Mouse (Mus musculus): ENCODE measurements at regions not wholly inside any gene's neighbourhood (a gene's known extent, or its start where the extent isn't known, plus 50 kb on each side); places are given as distances from the start of the nearest gene placed in this dataset.

DNA sequence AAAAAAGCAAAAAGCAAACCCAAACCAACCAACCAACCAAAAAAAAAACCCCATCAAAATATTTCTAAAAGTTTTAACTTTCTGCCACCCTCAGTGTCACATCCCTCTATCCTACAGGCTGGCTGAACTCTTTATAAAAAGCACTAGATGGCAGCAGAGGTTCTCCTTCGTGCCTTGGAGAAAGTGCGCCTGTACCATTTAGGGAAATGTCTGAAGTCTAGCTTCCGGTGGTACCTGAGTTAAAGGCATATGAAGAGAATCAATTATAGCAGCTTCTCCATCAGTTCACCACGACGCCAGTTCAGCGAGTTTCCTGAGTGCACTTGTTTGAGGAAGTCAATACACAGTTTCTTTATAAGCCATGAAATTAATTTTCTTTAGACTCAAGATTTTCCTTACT, 130.0 kb upstream of the Zc3h12c start:
- no peak for ATAC-seq (ENCODE audit: low read depth)
- Histone ChIP-seq H3K4me3 (ENCODE audit: low read depth, low read length) (no peak overlapping the region), H3K9ac (ENCODE audit: low read depth, low read length) (no peak overlapping the region), H3K27ac (ENCODE audit: low read length) (no peak overlapping the region), H3K4me1 (ENCODE audit: control insufficient read depth, low read depth, low read length) (no peaks in the 10 kb centered on the region), H3K9me3 (replicated peaks; ENCODE audit: control insufficient read depth, low read length) (no peaks in the 10 kb centered on the region), H3K27me3 (ENCODE audit: control insufficient read depth, insufficient read depth, low read depth, low read length) (no peaks in the 10 kb centered on the region), H3K4me2 (ENCODE audit: low read depth, low read length) (no peak overlapping the region), H3K36me3 (ENCODE audit: control insufficient read depth, insufficient read depth) (no peaks in the 10 kb centered on the region)
- 5% methylated on average over 6 of the region's 6 CpGs for WGBS (ENCODE audit: insufficient replicate concordance)

GRCm38 (mm10) chr9:52294699-52295098, 126.3 kb upstream of the Zc3h12c start:
- no peaks in the 10 kb centered on the region for H3K36me3 ChIP-seq (ENCODE audit: control insufficient read depth, insufficient read depth)
- H3K9me3 ChIP-seq (replicated peaks; ENCODE audit: control insufficient read depth, low read length) = no peaks in the 10 kb centered on the region
- H3K27me3 ChIP-seq (ENCODE audit: control insufficient read depth, insufficient read depth, low read depth, low read length) = no peaks in the 10 kb centered on the region
- no peak overlapping the region for H3K9ac ChIP-seq (ENCODE audit: low read depth, low read length)
- H3K4me1 ChIP-seq (ENCODE audit: control insufficient read depth, low read depth, low read length) = no peaks in the 10 kb centered on the region
- no peak overlapping the region for H3K4me3 ChIP-seq (ENCODE audit: low read depth, low read length)
- no peak overlapping the region for H3K27ac ChIP-seq (ENCODE audit: low read length)
- H3K4me2 ChIP-seq (ENCODE audit: low read depth, low read length) = no peak overlapping the region
- ATAC-seq (ENCODE audit: low read depth) = no peak
- 61% methylated on average over 8 of the region's 8 CpGs for WGBS (ENCODE audit: insufficient replicate concordance)

DNA sequence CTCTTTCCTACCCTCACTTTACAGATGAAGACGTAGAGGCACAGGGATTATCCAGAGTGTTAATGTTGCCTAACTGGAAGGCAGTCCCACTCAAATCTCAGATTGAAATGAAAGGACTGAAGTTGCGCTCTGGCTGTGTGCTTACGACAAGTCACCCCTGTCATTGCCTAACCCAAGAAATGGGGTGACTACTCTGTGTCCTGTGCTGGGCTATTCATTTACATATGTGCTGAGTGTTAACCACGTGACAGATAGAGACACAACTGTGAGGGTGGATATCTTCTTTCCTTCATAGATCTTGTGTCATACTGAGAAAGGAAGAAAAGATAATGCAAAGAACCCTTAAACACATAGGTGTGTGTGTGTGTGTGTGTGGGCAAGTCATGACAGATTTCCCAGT, 120.7 kb upstream of the Zc3h12c start:
- no peaks in the 10 kb centered on the region for H3K9me3 ChIP-seq (replicated peaks; ENCODE audit: control insufficient read depth, low read length)
- no peaks in the 10 kb centered on the region for H3K36me3 ChIP-seq (ENCODE audit: control insufficient read depth, insufficient read depth)
- no peak overlapping the region for H3K4me2 ChIP-seq (ENCODE audit: low read depth, low read length)
- H3K4me3 ChIP-seq (ENCODE audit: low read depth, low read length) = no peak overlapping the region
- H3K9ac ChIP-seq (ENCODE audit: low read depth, low read length) = no peak overlapping the region
- 52% methylated on average over 4 of the region's 4 CpGs for WGBS (ENCODE audit: insufficient replicate concordance)
- H3K27me3 ChIP-seq (ENCODE audit: control insufficient read depth, insufficient read depth, low read depth, low read length) = no peaks in the 10 kb centered on the region
- no peak overlapping the region for H3K27ac ChIP-seq (ENCODE audit: low read length)
- ATAC-seq (ENCODE audit: low read depth) = no peak
- H3K4me1 ChIP-seq (ENCODE audit: control insufficient read depth, low read depth, low read length) = no peaks in the 10 kb centered on the region

DNA sequence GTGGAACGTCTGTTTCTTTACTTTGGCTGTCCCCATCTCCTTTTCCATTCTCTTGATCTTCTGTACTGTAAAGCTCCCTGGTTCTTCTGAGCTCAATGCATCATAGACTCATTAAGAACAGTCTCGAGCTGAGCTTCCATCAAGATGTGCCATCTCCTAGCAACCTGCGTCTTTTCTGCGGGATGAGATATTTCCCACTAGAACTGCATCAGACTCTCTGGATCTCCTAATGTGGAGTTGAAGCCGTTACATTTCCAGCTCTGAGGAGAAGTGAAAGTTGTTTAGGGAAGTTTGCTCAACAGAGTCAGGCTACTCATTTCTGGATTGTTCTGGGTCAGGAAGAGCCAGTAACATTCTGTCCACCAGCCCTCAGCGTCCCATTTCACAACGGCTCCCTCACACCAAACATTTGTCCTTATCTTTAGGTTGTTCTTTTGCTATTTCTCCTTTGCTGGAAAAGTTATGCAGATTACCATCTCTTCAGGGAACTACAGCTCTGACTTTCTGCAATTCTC, 119.4 kb upstream of the Zc3h12c start:
- ATAC-seq (ENCODE audit: low read depth) = no peak
- H3K27ac ChIP-seq (ENCODE audit: low read length) = no peak overlapping the region
- H3K4me1 ChIP-seq (ENCODE audit: control insufficient read depth, low read depth, low read length) = no peaks in the 10 kb centered on the region
- WGBS (ENCODE audit: insufficient replicate concordance) = 45% methylated on average over 7 of the region's 7 CpGs
- H3K9ac ChIP-seq (ENCODE audit: low read depth, low read length) = no peak overlapping the region
- no peaks in the 10 kb centered on the region for H3K27me3 ChIP-seq (ENCODE audit: control insufficient read depth, insufficient read depth, low read depth, low read length)
- no peak overlapping the region for H3K4me2 ChIP-seq (ENCODE audit: low read depth, low read length)
- H3K9me3 ChIP-seq (replicated peaks; ENCODE audit: control insufficient read depth, low read length) = no peaks in the 10 kb centered on the region
- H3K36me3 ChIP-seq (ENCODE audit: control insufficient read depth, insufficient read depth) = no peaks in the 10 kb centered on the region
- H3K4me3 ChIP-seq (ENCODE audit: low read depth, low read length) = no peak overlapping the region

- no peaks in the 10 kb centered on the region for H3K27me3 ChIP-seq (ENCODE audit: control insufficient read depth, insufficient read depth, low read depth, low read length)
- WGBS (ENCODE audit: insufficient replicate concordance) = 7% methylated on average over 10 of the region's 10 CpGs
- no peak overlapping the region for H3K9ac ChIP-seq (ENCODE audit: low read depth, low read length)
- H3K4me1 ChIP-seq (ENCODE audit: control insufficient read depth, low read depth, low read length) = no peaks in the 10 kb centered on the region
- ATAC-seq (ENCODE audit: low read depth) = no peak
- no peaks in the 10 kb centered on the region for H3K36me3 ChIP-seq (ENCODE audit: control insufficient read depth, insufficient read depth)
- H3K4me3 ChIP-seq (ENCODE audit: low read depth, low read length) = no peak overlapping the region
- peak overlapping the region; percentile 30; the same call in 1 of the 2 replicates for H3K4me2 ChIP-seq (ENCODE audit: low read depth, low read length)
- no peak overlapping the region for H3K27ac ChIP-seq (ENCODE audit: low read length)
- no peaks in the 10 kb centered on the region for H3K9me3 ChIP-seq (replicated peaks; ENCODE audit: control insufficient read depth, low read length)
These were observed 118.9 kb upstream of the Zc3h12c start for GRCm38 (mm10) chr9:52287246-52287651.

GRCm38 (mm10) chr9:52286104-52286503, 117.7 kb upstream of the Zc3h12c start:
- Histone ChIP-seq H3K4me1 (ENCODE audit: control insufficient read depth, low read depth, low read length) (no peaks in the 10 kb centered on the region), H3K4me2 (ENCODE audit: low read depth, low read length) (no peak overlapping the region), H3K9me3 (replicated peaks; ENCODE audit: control insufficient read depth, low read length) (no peaks in the 10 kb centered on the region), H3K9ac (ENCODE audit: low read depth, low read length) (no peak overlapping the region), H3K36me3 (ENCODE audit: control insufficient read depth, insufficient read depth) (no peaks in the 10 kb centered on the region), H3K4me3 (ENCODE audit: low read depth, low read length) (no peak overlapping the region), H3K27me3 (ENCODE audit: control insufficient read depth, insufficient read depth, low read depth, low read length) (no peaks in the 10 kb centered on the region), H3K27ac (ENCODE audit: low read length) (no peak overlapping the region)
- WGBS (ENCODE audit: insufficient replicate concordance) = 16% methylated on average over 1 of the region's 1 CpGs
- ATAC-seq (ENCODE audit: low read depth) = no peak

- 23% methylated on average over 2 of the region's 2 CpGs for WGBS (ENCODE audit: insufficient replicate concordance)
- Histone ChIP-seq H3K36me3 (ENCODE audit: control insufficient read depth, insufficient read depth) (no peaks in the 10 kb centered on the region), H3K27me3 (ENCODE audit: control insufficient read depth, insufficient read depth, low read depth, low read length) (no peaks in the 10 kb centered on the region), H3K9me3 (replicated peaks; ENCODE audit: control insufficient read depth, low read length) (no peaks in the 10 kb centered on the region), H3K27ac (ENCODE audit: low read length) (no peak overlapping the region), H3K4me2 (ENCODE audit: low read depth, low read length) (no peak overlapping the region), H3K9ac (ENCODE audit: low read depth, low read length) (no peak overlapping the region), H3K4me1 (ENCODE audit: control insufficient read depth, low read depth, low read length) (no peaks in the 10 kb centered on the region), H3K4me3 (ENCODE audit: low read depth, low read length) (no peak overlapping the region)
- no peak for ATAC-seq (ENCODE audit: low read depth)
These were observed 115.2 kb upstream of the Zc3h12c start for GRCm38 (mm10) chr9:52283558-52283957.

GRCm38 (mm10) chr9:52280995-52281394, 112.6 kb upstream of the Zc3h12c start:
- WGBS (ENCODE audit: insufficient replicate concordance) = 35% methylated on average over 5 of the region's 5 CpGs
- Histone ChIP-seq H3K9me3 (replicated peaks; ENCODE audit: control insufficient read depth, low read length) (no peaks in the 10 kb centered on the region), H3K4me3 (ENCODE audit: low read depth, low read length) (no peak overlapping the region), H3K36me3 (ENCODE audit: control insufficient read depth, insufficient read depth) (no peaks in the 10 kb centered on the region), H3K4me2 (ENCODE audit: low read depth, low read length) (no peak overlapping the region), H3K4me1 (ENCODE audit: control insufficient read depth, low read depth, low read length) (no peaks in the 10 kb centered on the region), H3K9ac (ENCODE audit: low read depth, low read length) (no peak overlapping the region), H3K27ac (ENCODE audit: low read length) (no peak overlapping the region), H3K27me3 (ENCODE audit: control insufficient read depth, insufficient read depth, low read depth, low read length) (no peaks in the 10 kb centered on the region)
- ATAC-seq (ENCODE audit: low read depth) = no peak

DNA sequence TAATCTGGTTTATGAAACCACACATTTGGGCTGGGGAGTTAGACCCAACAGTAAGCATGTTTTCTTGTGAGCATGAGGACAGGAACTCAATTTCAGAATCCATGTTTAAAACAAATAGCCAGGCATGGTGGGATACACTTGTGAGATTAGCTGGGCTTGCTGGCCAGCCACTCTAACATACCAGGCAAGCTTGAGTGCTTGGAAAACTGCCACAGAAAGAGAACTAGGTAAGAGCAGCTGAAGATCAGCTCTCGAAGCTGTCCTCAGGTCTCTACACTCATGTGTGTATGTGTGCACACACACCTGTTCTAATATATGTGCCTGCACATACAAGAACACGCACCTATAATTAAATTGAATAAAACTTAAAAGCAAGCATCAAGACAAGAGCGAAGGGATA, 112.2 kb upstream of the Zc3h12c start:
- no peak for ATAC-seq (ENCODE audit: low read depth)
- Histone ChIP-seq H3K4me1 (ENCODE audit: control insufficient read depth, low read depth, low read length) (no peaks in the 10 kb centered on the region), H3K4me3 (ENCODE audit: low read depth, low read length) (no peak overlapping the region), H3K9me3 (replicated peaks; ENCODE audit: control insufficient read depth, low read length) (no peaks in the 10 kb centered on the region), H3K27me3 (ENCODE audit: control insufficient read depth, insufficient read depth, low read depth, low read length) (no peaks in the 10 kb centered on the region), H3K36me3 (ENCODE audit: control insufficient read depth, insufficient read depth) (no peaks in the 10 kb centered on the region), H3K27ac (ENCODE audit: low read length) (no peak overlapping the region), H3K9ac (ENCODE audit: low read depth, low read length) (no peak overlapping the region), H3K4me2 (ENCODE audit: low read depth, low read length) (no peak overlapping the region)
- WGBS (ENCODE audit: insufficient replicate concordance) = 56% methylated on average over 3 of the region's 3 CpGs

DNA sequence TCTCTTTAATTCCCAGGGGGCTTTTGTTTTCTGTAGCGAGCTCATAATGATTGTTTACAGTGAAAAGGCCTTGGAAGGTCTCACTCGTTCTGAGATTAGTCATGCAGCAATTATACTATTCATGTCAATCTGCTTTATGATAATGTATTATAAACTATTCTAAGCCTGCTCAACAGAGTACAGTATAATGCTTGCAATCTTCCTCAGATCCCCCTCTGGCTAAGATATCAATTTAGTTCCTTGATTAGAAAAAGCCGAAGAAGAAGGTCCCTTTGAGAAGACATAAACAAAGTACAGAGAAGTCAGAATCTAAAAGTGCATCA, 110.3 kb upstream of the Zc3h12c start:
- 50% methylated on average over 3 of the region's 3 CpGs for WGBS (ENCODE audit: insufficient replicate concordance)
- no peak for ATAC-seq (ENCODE audit: low read depth)

More for the DNA sequence above, 110.3 kb upstream of the Zc3h12c start:
- no peak overlapping the region for H3K27ac ChIP-seq (ENCODE audit: low read length)
- H3K4me3 ChIP-seq (ENCODE audit: low read depth, low read length) = no peak overlapping the region
- H3K27me3 ChIP-seq (ENCODE audit: control insufficient read depth, insufficient read depth, low read depth, low read length) = no peaks in the 10 kb centered on the region
- no peak overlapping the region for H3K4me2 ChIP-seq (ENCODE audit: low read depth, low read length)
- H3K4me1 ChIP-seq (ENCODE audit: control insufficient read depth, low read depth, low read length) = no peaks in the 10 kb centered on the region
- H3K9me3 ChIP-seq (replicated peaks; ENCODE audit: control insufficient read depth, low read length) = no peaks in the 10 kb centered on the region
- no peaks in the 10 kb centered on the region for H3K36me3 ChIP-seq (ENCODE audit: control insufficient read depth, insufficient read depth)
- H3K9ac ChIP-seq (ENCODE audit: low read depth, low read length) = no peak overlapping the region
